Mouse (Mus musculus) erythroblast, adult 5-6 weeks (primary cell): Measurements from ENCODE around the gene Alkbh8. TPM values are rescaled to one million over a fixed set of nuclear protein-coding genes. Genes with fewer than 3 reads are reported as not detected.
"Not testable (repeated sequence)": the region's sequence is repeated elsewhere in the genome, so short reads cannot be mapped to it uniquely, and the experiment has no call there.

Experiments used
- ATAC-seq: replicated peaks from 2 replicates; pipeline ENCODE4 v1.8.0; 2016; ENCODE audit warnings: moderate number of reproducible peaks, mild to moderate bottlenecking, moderate TSS enrichment, inconsistent platforms; ENCODE audit not compliant: poor library complexity, low FRiP score, severe bottlenecking
- total RNA-seq, 2 experiments: library from RNA; stranded (forward) in 1 of 2; stranded (reverse) in 1 of 2; fragments of 150-400 nt in 1 of 2; fragments of 200-764, 138-1000 nt in 1 of 2; gene quantifications; 2 replicates each; pipeline versions ENCODE4 v1.2.3 to v1.2.4; 2015 to 2017; ENCODE audit warnings: low replicate concordance in 2 of 2

The Alkbh8 gene
- total RNA-seq (2015; ENCODE audit: low replicate concordance) (5.4 and 7.7 TPM in 2 replicates), total RNA-seq (2017; ENCODE audit: low replicate concordance) (6.8 and 15.5 TPM in 2 replicates)

DNA sequence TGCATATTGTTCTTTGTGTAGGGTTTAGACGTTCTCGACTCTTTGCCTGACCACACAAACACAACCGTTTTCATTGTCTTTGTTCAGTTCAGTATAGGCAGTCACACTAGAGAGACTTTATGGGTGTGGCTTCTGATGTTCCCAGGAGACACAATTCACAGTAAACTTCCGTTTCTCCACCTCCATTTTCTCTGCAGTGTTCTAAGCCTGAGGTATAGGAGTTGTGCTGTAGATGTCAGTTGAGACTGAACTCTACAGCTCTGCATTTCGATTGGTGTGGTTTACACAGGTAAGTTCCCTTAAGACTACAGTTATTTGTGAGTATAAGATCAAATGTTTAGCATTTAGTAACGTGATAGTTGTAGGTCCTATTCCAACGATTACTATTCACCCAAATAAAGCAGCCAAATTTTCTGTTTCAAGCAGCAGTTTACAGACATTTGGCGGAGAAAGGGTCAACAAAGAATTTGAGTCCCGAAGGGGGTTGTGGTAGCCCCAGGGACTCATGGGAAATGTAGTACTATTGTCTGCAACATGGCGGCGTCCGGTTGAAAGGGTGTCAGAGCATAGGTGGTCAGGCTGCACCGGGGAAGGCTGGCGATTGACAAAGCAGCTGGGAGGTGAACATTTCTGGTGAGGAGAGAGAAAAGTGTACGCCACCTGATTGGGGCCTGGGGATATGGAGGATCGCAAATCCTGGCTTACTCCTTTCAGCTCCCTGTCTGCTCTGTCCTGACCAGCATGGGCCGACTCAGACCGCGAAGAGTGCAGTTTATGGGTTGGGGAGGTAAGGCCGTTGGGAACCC, at the start of gene Alkbh8:
Gene Alkbh8 (plus strand): TSS at position 179 of the 806 bp plus-strand sequence.
- ATAC-seq, result peak; percentile 93

DNA sequence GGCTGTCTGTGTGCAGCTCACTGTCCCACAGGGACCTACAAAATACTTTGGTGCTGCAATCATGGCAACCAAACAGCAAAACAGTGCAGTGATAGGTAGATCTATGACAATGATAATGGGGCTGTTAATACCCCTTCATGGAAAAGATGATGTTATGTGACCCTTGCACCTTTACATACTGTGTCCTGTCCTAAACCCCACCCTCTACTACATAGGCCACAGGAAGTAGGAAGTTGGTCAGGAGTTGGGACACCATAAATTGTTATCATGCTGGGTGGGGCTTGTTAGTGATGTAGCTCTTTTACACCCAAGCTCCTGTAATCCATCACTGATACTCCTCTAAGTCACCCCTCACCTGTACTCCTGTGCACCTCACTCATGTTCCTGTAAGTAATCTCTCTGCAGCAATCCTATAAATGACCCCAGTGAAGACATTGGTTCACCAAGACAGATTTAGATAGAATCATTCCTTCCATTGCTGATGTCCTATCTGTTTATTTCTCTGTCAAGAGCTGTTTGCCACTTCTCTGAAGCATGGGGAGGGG, 25.6 kb upstream of the Alkbh8 start:
- no peak for ATAC-seq

DNA sequence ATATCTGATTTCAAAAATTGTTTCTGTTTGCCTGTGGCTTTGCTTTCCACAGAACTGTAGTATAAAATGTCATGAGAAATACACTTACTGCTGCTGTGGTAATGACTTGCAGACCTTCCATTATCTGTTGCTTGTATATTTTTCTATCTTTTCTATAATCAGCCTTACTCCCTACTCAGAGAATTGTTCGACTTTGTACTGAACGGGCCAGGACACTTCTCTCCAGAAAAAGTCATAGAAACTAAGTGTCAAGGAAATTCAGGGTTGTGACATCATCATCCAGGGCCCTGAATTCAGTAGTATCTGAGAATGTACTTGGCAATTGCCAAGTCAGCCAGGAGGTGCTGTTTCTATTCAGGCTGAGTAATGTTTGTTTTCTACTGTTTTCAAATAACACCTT, 24.9 kb upstream of the Alkbh8 start:
- no peak for ATAC-seq

DNA sequence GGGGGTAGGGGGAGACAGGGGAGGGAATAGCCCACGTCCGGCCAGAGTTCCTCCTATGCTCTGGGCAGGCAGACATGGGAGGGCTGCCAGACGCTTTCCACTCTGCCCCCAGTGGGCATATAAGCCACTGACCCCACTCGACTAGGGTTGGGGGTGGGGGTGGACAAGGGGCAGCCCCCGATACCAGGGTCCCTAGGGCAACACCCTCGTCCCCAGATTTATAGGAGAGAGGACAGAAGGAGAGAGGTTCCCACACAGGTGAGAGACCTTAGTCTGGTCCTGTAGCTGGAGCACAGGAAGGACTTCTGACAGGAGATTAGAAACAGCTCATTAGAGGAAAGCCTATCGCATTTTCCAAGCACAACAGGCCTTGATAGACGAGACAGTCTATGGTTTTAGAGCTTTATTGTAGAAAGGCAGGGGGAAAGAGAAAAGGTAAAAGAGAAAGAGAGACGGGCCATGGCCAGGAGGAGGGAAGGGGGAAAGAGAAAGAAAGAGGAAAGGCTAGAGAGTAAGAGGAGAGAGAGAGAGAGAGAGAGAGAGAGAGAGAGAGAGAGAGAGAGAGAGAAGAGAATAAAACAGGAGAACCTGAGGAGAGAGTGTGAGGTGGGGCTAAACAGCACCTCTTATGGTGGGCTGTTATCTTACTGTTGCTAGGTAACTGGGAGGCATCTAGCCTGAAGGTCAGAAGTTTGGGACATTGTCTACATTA, 7.4 kb upstream of the Alkbh8 start:
- peak; percentile 29; the same call in 1 of the 2 replicates for ATAC-seq

DNA sequence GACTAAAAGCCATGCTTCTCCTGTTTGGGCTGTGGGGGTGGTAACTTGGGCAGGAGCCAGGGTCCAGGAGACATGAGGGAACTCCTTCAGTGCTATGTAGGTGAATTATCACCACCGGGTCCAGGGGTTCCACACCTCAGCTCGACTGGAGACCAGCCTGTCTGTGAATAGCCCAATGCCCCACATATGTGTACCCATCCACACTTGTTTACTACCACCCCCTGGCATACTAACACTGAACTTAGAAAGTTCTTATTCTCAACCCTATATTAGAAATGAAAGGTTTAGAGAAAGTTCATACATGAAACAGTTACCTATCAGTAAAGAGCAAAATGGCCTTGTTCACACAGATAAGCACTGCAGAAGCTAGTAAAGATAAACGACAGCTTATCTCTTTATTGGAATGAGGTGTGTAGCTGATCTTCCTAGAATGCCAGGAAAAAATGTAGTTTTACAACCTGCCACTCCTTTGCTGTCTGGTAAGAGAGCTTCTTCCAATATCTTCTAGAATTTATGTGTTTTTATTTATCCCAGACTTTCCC, 6.8 kb upstream of the Alkbh8 start:
- ATAC-seq, result peak; percentile 73

DNA sequence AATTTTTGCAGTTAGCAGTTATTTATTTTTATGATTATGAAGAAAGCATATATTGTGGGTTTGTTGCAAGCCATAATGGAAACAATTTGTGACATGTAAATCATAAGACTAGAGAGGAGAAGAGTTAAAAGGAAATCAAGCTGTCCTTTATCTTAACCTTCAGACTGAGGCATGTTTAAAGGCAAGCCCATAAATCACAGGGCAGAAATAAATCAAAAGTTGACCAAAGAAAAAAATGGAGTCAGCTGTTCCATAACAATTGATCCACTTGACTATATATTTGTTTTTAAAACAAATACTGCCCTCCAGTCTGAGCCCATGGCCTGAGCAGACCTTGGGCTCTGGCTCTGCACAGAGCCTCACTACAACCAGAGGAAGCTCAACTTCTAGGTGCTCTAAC, 4.6 kb upstream of the Alkbh8 start:
- ATAC-seq, result no peak

DNA sequence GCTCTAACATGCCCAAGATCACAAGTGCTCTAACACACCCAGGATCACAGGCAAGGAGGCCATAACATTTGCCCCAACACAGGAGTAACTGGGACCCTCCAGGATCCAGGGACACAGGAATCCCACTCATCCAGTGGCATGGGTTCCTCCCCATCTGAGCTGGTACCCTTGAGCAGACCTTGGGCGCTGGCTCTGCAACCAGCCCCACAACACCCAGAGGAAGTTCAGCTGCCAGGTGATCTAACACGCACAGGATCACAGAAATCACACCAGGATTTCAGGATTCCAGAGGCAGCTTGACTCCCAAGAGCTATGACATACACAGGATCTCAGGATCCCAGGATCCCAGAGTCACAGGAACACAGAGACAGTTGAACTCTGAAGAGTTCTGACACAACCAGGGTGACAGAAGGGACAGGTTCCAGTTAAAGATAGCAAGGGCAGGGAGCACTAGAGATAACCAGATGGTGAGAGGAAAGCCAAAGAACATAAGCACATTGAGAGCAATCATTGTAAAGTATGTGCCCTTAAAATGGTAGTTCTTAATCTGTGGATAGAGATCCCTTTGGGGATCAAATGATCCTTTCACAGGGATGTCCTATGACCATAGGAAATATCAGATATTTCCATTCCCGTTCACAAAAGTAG, 4.1 kb upstream of the Alkbh8 start:
- ATAC-seq, result peak; percentile 64

DNA sequence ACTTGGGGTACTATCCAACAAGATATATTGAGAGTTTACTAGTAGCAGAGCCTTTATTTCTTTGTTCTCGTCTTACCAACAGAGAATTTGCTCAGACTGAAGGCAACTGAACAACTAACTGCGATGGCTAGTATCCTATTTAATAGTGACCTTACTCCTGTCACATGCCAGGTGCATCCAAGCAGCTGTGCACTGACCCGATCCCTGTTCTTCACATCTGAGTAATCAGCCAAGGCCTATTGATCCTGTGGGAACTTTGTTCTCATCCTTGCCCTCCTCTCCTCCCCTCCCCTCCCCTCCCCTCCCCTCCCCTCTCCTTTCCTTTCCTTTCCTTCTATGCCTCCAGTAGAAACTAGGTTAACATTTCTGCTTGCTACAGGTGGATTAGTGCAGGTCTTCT, 1.7 kb downstream of the Alkbh8 start:
- no peak for ATAC-seq

DNA sequence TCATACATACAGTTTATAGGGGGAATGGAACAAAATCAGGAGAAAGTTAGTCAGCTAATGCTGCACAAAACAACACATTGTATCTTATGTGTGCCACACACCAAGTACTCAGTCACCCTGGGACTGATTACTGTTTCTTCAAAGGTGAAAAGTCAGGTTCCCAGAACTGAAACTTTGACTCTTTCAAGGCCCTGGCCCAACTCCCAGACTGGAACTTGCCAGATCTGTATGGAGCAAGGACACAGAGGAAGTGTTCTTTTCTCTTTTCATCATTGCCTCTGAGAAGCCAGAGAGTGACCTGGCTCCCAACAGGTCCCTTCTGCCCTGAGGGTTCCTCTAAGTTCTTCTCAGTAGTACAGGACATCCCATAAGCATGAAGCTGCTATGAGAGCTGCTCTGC, 10.2 kb downstream of the Alkbh8 start:
- 0 out of 2 replicates have a peak, but pooled peaks have one; percentile 14 for ATAC-seq

DNA sequence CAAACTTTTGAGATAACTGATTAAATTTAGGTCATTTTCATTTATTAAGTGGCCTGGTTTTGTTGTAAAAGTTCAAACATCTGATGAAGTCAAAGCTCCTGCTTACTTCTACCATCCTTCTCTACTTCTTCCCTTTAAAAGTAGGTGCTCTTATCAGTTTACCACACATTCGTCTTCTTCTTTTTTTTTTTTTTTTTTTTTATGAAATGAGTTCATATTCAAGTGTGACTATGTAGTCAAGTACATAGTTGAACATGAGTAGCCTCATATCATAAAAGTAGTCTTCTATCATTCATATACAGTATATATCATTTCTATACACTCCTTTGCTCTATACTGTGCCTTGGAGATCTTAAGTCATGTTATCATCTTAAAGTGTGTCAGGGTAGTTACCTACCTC, 11.0 kb downstream of the Alkbh8 start:
- peak; percentile 87 for ATAC-seq

DNA sequence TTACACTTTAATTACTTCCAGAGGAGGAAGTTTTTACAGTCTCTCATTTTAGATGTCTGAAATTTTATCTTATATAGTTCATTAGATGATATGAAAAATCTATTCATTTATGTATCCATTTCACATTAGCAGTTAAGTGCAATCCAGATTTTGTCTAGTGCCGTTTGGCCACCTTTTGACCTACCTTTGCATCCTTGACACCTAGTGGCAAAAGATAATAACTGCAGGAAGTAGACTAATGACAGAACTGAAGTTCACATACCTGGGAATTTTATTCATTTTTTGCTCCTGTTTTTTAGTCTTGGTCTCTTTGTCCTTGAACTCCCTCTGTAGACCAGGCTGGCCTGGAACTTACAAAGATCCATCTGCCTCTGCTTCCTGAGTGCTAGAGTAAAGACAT, 15.1 kb downstream of the Alkbh8 start:
- peak; percentile 61; the same call in 1 of the 2 replicates for ATAC-seq

DNA sequence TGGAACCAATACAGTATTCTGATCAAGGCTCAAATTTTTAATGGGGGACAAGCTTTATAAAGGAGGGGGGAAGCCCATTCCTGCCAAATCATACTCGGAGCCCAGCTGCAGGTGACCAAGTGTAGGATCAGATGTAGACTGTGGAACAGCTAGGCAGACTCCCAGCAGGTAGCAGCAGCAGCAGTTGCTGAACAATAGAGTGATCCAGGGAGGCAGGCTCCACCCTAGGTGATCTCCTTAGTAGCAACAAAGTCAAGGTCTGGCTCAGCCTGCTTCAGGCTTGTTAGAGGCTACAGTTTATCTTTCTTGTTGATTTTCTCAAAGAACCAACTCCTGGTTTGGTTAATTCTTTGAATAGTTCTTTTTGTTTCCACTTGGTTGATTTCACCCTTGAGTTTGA, 41.4 kb downstream of the Alkbh8 start:
- ATAC-seq, result not testable (repeated sequence)

DNA sequence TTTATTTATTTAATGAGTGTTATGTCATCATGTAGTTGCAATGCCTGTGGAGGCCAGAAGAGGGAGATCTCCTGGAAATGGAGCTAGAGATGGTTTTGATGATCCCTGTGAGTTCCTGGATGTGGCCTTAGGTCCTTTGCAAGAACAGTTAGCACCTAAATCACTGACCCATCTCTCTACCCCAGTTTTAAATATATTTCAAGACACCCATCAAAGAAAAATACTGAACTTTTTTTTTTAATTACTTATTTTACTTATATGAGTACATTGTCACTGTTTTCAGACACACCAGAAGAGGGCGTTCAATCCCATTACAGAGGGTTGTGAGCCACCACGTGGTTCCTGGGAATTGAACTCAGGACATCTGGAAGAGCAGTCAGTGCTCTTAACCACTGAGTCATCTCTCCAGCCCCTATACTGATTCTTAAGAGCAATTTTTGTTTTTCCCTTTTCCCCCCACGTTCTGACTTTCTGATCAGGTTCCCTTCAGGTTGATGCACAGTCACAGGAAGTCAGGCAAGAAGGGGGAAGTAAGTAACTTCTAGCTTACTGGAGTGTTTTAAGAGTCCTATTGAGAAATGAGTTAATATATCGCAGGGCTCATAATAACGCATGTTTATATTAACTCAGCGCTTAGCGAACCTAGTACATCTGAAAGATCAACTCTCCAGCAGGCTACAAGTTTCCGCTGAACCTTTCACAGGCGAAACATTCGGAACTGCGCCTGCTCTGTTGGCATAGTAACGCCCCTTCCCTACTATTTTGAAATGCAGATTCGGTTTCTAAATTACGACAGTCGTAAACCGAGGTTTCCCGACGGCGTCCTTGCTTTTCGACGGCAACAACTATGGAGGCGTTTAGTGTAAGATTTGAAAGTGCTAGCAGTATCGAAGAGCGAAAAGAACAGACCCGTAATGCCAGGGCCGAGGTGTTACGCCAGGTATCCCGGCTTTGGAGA, 68.6 kb downstream of the Alkbh8 start, which contains the start of gene Cwf19l2:
Gene Cwf19l2 (plus strand): TSS at position 342 of the 958 bp plus-strand sequence.
- peak; percentile 90 for ATAC-seq

DNA sequence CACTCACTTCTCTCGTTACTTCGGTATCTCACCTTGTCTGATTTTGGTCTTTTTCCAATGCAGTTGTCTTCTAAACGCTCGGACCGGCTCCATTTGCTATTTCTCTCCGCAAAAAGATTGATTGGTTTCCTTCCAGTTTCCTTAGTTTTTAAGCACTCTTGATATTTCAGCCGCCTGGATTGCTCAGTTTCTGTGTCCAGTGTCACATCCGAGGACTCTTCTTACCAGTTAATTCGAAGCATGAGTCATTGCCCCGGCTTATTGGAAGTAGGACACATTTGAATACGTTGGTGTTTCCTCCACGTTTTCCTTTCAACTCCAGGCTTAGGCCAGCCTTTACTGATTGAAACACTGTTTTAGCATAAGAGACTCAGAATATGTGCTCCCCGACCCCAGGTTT, 69.4 kb downstream of the Alkbh8 start:
- peak; percentile 42 for ATAC-seq

DNA sequence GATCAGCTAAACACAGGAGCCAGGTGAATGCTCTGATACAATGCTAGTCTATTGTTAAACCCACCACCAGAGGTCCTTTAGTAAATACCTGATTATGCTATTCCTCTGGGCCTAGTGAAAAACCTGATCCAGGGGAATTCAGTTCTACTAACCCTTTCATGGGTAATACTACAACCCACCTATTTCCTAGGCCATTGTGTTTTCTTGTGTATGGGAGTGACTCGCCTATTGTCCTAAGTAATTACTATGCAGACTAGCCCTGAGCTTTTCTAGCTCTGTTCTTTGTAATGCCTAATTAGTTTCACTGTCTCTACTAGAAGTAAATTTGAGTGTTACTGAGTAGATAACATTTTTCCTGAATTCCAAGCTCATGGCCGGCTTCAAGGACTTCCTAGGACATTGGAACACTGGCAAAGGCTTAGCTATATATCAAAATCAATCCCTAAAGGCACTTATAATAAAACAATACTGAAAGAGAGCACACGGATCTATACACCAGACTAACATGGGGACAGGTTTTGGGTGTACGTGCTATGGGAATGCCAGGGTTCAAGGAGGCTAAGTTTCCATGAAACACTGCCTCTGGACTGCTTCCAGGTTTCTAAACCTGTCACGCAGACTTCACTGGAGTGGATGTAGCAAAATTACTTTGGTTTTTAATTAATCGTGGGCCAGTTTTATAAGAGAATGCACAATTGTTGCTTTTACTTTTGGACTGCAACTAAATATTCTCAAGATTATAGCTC, 104.8 kb downstream of the Alkbh8 start:
- ATAC-seq, result not testable (repeated sequence)
